Mouse (Mus musculus): ENCODE data around the gene Stum.

GRCm38 (mm10) chr1:180407171-180407671, 76.1 kb downstream of the Stum start:
- TF ChIP-seq E2F4 (IDR thresholded peaks at IDR 0.05; ENCODE audit: insufficient replicate concordance, low read depth, low read length): no peak
- TF ChIP-seq TCF12 (IDR thresholded peaks at IDR 0.05; ENCODE audit: low read depth, low read length): no peak
- no peak for TF ChIP-seq USF1 (IDR thresholded peaks at IDR 0.05; ENCODE audit: low read depth, low read length)
- no peak; the same call in 1 of the 2 replicates for TF ChIP-seq POLR2A (IDR thresholded peaks at IDR 0.05; ENCODE audit: low read depth, low read length)
- TF ChIP-seq ZKSCAN1 (IDR thresholded peaks at IDR 0.05; ENCODE audit: borderline replicate concordance, low read depth, low read length): no peak
- no peak for TF ChIP-seq POLR2AphosphoS2 (IDR thresholded peaks at IDR 0.05; ENCODE audit: low read depth, low read length)
- TF ChIP-seq CTCF (conservative IDR thresholded peaks at IDR 0.05 in 1 of 2, IDR thresholded peaks at IDR 0.05 in 1 of 2; ENCODE audit: low read depth in 2 of 2, low read length in 2 of 2): peak; percentile 44 to 80
- TF ChIP-seq ZNF384 (IDR thresholded peaks at IDR 0.05; ENCODE audit: low read depth, low read length): no peak
- no peak for TF ChIP-seq CHD2 (IDR thresholded peaks at IDR 0.05; ENCODE audit: low read length)
- TF ChIP-seq MAFK (IDR thresholded peaks at IDR 0.05; ENCODE audit: insufficient replicate concordance, low read length): no peak
- TF ChIP-seq HCFC1 (IDR thresholded peaks at IDR 0.05; ENCODE audit: low read depth, low read length): no peak
- TF ChIP-seq EP300 (IDR thresholded peaks at IDR 0.05; ENCODE audit: low read length): no peak
- TF ChIP-seq MAX (IDR thresholded peaks at IDR 0.05; ENCODE audit: low read length): no peak
- TF ChIP-seq CHD1 (IDR thresholded peaks at IDR 0.05; ENCODE audit: low read depth, low read length): 0 out of 2 replicates have a peak, but pooled peaks have one; percentile 24

Measured in CH12.LX (cell line).